Mouse (Mus musculus) megakaryocyte, adult 5-6 weeks (primary cell): ENCODE measurements around the gene Immt. TPM values are rescaled to one million over a fixed set of nuclear protein-coding genes. Genes with fewer than 3 reads are reported as not detected.
A peak's percentile ranks its signal among the peaks of the same experiment; 100 is the strongest.
"Not testable (repeated sequence)": the region's sequence is repeated elsewhere in the genome, so short reads cannot be mapped to it uniquely, and the experiment has no call there.

Experiments
- ATAC-seq: 2 replicates; pipeline ENCODE4 v1.8.0; 2016; ENCODE audit warnings: mild to moderate bottlenecking, inconsistent platforms; ENCODE audit not compliant: poor library complexity, severe bottlenecking
- total RNA-seq, 2 experiments: library from RNA; stranded (forward) in 1 of 2; stranded (reverse) in 1 of 2; fragments of 153-499, 151-499 nt in 1 of 2; fragments of 221-1000, 200-1000 nt in 1 of 2; gene quantifications; 2 replicates each; pipeline versions ENCODE4 v1.2.3 to v1.2.4; 2015 to 2017

The Immt gene
- total RNA-seq, 2 experiments from 2014 or later, result 76.5 to 97.2 TPM

DNA sequence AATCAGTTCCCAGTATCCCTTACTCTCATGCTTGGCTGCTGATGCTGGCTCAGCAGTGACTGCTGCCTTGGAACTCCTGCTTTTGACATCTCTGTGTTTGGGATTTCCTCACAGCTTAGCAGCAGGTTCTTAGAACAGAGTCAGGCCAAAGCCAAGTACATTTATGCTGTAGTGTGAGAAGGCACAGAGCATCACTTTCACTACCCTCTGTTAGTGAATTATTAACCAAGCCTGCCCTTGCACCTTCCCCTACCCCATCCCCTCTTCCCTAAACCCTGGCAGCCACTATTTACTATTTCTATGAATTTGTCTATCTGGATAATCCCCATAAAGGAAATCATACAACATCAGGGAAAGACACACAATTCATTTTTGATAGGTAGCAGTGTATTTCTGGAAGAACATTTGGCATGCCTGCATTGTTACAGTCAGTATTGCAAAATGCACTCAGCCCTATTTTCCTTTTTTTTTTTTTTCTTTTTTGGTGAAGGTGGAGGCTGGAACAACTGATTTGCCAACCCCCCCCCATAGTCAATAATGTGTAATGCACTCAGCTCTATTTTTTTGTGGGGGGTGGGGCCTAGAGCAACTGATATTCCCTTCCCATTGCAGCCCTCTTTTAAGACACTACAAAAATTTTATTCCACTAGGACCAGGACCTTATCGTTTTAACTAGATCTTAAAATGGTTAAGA, 9.6 kb downstream of the Immt start:
- ATAC-seq, result no peak

DNA sequence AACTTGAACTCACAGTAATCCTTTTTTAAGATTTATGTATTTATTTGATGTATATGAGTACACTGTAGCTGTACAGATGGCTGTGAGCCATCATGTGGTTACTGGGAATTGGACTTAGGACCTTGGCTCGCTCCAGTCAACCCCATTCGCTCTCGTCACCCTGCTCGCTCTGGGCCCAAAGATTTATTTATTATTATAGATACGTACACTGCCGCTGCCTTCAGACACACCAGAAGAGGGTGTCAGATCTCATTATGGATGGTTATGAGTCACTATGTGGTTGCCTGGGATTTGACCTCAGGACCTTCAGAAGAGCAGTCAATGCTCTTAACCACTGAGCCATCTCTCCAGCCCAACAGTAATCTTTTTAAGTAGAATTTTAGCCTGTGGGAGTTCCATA, 15.8 kb downstream of the Immt start:
- not testable (repeated sequence) for ATAC-seq

GRCm38 (mm10) chr6:71867751-71868150, 36.6 kb downstream of the Immt start:
- no peak for ATAC-seq

DNA sequence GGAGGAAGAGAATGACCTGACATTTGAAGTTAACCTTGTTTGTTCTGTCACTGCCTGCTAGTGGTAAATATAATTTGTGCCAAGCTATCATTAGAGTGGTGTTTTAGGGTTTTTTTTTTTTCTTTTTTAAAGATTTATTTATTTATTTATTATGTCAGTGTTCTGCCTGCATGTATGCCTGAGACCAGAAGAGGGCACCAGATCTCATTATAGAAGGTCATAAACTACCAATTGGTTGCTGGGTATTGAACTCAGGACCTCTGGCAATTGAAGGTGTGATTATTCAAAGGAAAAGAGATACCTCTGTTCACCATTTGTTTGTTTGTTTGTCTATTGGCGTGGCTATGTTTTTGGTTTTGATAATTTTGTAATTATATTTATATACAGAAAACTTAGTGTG, 37.7 kb downstream of the Immt start:
- no peak for ATAC-seq

DNA sequence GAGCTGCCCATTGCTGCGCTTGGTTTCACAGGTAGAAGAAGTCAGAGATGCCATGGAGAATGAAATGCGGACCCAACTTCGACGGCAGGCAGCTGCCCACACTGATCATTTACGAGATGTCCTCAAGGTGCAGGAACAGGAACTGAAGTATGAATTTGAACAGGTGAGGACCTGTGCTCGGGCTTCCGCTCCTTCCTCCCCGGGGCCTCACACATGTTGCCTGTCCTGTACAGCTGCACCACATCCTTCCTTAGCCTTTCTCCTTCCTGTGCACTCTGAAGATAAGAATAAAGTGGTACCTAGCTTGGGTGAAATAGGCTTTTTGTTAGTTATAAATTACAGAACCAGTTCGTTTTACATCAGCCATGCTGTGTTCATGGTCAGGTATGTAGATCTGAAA, 40.3 kb downstream of the Immt start:
- 0 out of 2 replicates have a peak, but pooled peaks have one; percentile 27 for ATAC-seq

DNA sequence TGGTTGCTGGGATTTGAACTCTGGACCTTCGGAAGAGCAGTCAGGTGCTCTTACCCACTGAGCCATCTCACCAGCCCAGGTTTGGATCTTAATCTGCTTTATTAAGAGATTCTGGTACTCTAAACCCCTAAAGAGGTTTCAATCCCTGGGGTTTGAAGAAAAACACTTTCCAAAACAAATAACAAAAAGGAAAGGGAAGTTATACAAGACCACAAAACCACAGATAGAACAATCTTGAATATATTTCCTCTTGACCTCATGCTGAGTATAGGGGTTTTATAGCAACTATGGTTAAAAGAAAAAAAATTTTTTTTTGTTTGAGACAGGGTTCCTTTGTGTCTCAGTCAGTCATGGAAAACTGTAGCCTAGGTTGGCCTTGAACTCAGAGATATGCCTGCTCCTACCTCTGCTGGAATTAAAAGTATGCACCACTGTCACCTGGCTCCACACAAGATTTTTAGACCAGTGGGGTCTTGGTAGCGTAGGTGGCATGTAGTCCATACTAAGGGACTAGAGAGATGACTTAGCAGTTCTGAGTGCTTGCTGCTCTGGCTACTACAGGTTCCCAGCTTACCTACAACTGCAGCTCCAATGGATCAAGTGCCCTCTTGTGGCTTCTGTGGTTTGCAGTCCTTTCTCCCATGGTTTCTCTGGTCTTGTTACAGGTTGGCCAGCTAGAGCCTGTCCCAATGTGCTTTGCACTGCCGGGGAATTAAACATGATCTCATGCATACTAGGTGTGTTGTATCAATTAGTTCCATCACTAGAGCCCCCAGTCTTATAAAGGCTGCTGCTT, 47.0 kb downstream of the Immt start:
- ATAC-seq, result 0 out of 2 replicates have a peak, but pooled peaks have one; percentile 47

- no peak for ATAC-seq
Observed at GRCm38 (mm10) chr6:71893263-71893662, 62.1 kb downstream of the Immt start.

DNA sequence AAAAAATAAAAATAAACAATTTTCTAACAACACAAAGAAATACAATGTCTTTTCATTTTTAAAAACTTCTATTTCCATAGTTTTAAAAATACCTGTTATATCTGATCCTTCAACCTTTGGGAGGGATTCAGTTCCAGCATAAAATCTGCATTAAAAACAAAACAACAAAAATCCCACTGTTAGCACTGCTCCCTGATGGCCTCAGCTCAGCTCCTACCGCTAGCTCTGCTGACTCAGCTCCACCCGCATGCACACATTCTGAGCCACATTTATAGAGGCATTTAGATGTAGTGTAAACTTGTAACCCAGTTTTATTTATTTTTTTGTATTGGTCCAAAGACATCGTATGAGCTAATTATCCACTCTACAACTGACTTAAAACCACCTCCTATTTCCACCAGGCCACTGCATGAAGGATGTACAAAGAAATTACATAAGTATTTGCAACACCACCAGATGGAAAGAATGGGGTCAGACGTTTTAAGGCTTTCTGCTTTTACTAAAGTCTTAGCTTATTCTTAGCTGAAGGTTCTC, 76.6 kb downstream of the Immt start:
- no peak for ATAC-seq

DNA sequence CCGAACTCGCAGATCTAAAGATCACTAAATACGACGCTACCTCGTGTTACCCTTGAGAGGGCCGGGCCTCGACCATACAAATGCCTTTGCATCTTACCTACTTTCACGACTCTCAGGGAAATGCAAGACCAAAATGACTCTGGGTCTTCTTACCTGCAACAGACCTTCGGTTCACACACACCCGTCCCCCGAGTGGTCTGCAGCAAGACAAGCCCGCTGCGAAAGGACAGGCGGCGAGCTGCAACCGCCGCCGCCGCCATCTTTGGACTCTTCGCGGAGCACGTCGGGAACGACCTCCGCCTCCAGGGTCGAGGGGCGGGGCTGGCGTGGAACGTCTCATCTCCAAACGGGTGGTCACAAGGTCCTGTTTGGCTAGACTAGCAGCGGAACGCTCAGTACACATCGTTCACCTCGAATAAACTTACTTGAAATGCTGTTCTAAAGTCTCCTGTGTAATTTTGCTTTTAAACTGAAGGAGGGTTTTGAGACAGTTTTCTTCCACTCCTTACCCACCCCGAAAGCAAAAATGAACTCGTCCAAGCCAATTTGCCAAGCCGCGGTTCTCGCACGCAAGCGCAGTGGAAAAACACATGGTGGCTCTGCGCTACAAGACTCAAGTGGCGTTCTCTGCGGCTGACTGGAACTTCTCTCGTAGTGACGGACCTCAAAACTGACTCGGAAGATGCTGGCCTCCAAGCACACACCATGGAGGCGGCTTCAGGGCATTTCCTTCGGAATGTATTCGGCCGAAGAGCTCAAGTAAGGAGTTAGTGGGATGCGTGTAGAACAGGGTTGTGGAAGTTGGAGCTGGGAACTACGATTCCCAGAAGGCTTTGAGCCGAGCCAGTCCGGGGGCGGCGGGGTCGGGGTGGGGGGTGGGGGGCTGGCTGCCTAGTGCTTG, 77.6 kb downstream of the Immt start, which contains the start of the genes Ptcd3 and Polr1a:
TSS of gene Ptcd3 (minus strand) at position 270 of the 901 bp plus-strand sequence.
TSS of gene Polr1a (plus strand) at position 573 of the 901 bp plus-strand sequence.
- peak; percentile 98 for ATAC-seq

GRCm38 (mm10) chr6:71909384-71909783, 78.3 kb downstream of the Immt start:
- ATAC-seq, result no peak

DNA sequence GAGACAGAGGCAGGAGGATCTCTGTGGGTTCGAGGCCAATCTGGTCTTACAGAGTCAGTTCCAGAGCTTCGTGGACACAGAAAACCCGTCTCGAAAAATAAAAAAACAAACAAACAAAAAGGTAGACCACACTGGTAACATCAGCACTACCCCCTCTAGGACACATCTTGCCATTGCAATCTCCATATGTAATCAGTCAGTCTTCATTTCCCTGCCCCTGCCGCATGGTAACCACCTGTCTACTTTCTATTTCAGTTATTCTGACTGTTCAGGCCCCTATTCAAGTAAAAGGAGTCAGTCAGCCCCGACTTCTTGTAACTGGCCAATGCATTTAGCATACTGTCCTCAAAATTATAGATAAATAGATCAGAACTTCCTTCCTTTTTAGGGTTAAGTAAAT, 78.7 kb downstream of the Immt start:
- peak; percentile 16; the same call in 1 of the 2 replicates for ATAC-seq

- ATAC-seq, result no peak
Observed at GRCm38 (mm10) chr6:71911686-71912450, 80.7 kb downstream of the Immt start.

DNA sequence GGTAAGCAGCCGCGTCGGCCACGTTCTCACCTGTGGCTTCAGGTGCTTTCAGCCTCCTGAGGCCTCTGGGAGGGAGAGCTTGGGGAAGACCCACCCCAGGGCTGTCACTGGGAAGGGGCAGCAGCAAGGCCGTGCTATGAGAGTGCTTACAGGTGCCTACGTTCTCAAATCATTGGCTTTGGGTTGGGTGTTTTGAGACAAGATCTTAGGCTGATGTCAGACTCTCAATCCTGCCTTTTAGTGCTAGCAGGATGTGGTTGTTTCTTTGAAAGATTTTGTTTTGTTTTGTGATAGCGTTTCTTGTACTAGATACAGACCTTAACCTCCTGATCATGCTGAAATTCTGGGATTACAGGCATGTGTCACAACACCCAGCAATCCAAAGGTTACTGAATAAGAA, 89.6 kb downstream of the Immt start:
- ATAC-seq, result no peak

DNA sequence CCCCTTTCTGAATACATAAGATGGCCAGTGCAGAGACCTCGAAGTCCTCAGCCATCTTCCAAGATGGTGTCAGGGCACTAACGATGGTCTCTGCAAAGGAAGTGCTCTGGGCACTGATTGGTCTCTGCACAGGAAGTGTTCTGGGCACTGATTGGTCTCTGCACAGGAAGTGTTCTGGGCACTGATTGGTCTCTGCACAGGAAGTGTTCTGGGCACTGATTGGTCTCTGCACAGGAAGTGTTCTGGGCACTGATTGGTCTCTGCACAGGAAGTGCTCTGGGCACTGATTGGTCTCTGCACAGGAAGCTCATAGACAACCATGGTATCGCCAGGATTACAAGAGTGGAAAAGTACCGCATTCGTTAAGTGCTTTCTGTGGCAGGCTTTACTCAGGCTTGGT, 94.1 kb downstream of the Immt start:
- peak; percentile 34 for ATAC-seq

Other genes starting within 250 kb of the Immt start
- 43.3 and 51.1 TPM in 2 replicates for gene Kdm3a, start 198.3 kb upstream of the Immt start, total RNA-seq (2015)
- 36.6 and 47.5 TPM in 2 replicates for gene Kdm3a, start 198.3 kb upstream of the Immt start, total RNA-seq (2017)
- 0.05 TPM in 1 of 2 replicates, not detected in the other for gene Reep1, start 123.8 kb upstream of the Immt start, total RNA-seq (2015)
- 0.15 TPM in 1 of 2 replicates, not detected in the other for gene Reep1, start 123.8 kb upstream of the Immt start, total RNA-seq (2017)
- 24.7 and 25.6 TPM in 2 replicates for gene Mrpl35, start 4.4 kb upstream of the Immt start, total RNA-seq (2015)
- 12.0 and 18.1 TPM in 2 replicates for gene Mrpl35, start 4.4 kb upstream of the Immt start, total RNA-seq (2017)
- gene Ptcd3, start 77.4 kb downstream of the Immt start, total RNA-seq (2015), result 49.9 and 52.8 TPM in 2 replicates
- 63.1 and 72.9 TPM in 2 replicates for gene Ptcd3, start 77.4 kb downstream of the Immt start, total RNA-seq (2017)
- 17.3 and 20.6 TPM in 2 replicates for gene Polr1a, start 77.7 kb downstream of the Immt start, total RNA-seq (2015)
- gene Polr1a, start 77.7 kb downstream of the Immt start, total RNA-seq (2017), result 32.2 and 52.7 TPM in 2 replicates